Mouse (Mus musculus) lung, adult 2 months (tissue): Measurements from ENCODE around the gene Sult4a1. TPM values are rescaled to one million over a fixed set of nuclear protein-coding genes. Genes with fewer than 3 reads are reported as not detected.

ENCODE experiments used
- DNase-seq: peaks from one replicate; pipeline ENCODE4 v3.0.0; 2022
- H3K4me1 ChIP-seq: fragments of 200-500 bp; 2 replicates; pipeline ENCODE4 v1.6.1; 2011; ENCODE audit warnings: low read length; ENCODE audit not compliant: control insufficient read depth, insufficient read depth
- H3K4me3 ChIP-seq: fragments of 200-500 bp; replicated peaks from 2 replicates; pipeline ENCODE3; 2011; ENCODE audit warnings: low read depth, mild to moderate bottlenecking, control low read depth, low read length; ENCODE audit errors: extremely low read depth
- CTCF ChIP-seq: fragments of 200-500 bp; IDR thresholded peaks from 2 replicates; pipeline ENCODE4 v1.5.1; 2011; ENCODE audit warnings: mild to moderate bottlenecking, low read length, control low read depth; ENCODE audit not compliant: insufficient read depth
- POLR2A ChIP-seq: fragments of 200-500 bp; IDR thresholded peaks from 2 replicates; pipeline ENCODE4 v1.6.1; 2011; ENCODE audit warnings: low read depth, mild to moderate bottlenecking, control low read depth, low read length, borderline replicate concordance; ENCODE audit errors: extremely low read depth
- WGBS: fragments of 180-500 bp; shearing (Covaris S2); methylation state at CpG from one replicate; pipeline ENCODE4 v1.1.7; 2018; 5-methylcytosine and 5-hydroxymethylcytosine counted together
- polyA plus RNA-seq: library from polyadenylated mRNA; depleted of rRNA; stranded (reverse); fragments of >200 nt; gene quantifications from 2 replicates; pipeline ENCODE4 v1.2.3, GENCODE M21; 2012

Sult4a1 gene
- polyA plus RNA-seq, 1 experiment, result 0.69 TPM

- H3K4me1 ChIP-seq, result no peaks in the 10 kb centered on the region
- no peak overlapping the region for H3K4me3 ChIP-seq
- DNase-seq, result no peak
- 60% methylated on average over 17 of the region's 17 CpGs for WGBS
- TF ChIP-seq POLR2A (no peak), CTCF (no peak)
Measured at GRCm38 (mm10) chr15:84077151-84077550, 28.4 kb downstream of the Sult4a1 start.

- H3K4me3 ChIP-seq, result no peak overlapping the region
- peak; percentile 9 for DNase-seq
- WGBS, result 17% methylated on average over 17 of the region's 17 CpGs
- TF ChIP-seq CTCF (no peak), POLR2A (no peak)
- no peaks in the 10 kb centered on the region for H3K4me1 ChIP-seq
Measured at GRCm38 (mm10) chr15:84074705-84075185, 30.8 kb downstream of the Sult4a1 start.

GRCm38 (mm10) chr15:84073911-84074704, 31.4 kb downstream of the Sult4a1 start:
- Histone ChIP-seq H3K4me3 (no peak overlapping the region), H3K4me1 (no peaks in the 10 kb centered on the region)
- 11% methylated on average over 12 of the region's 15 CpGs for WGBS
- TF ChIP-seq POLR2A, result no peak
- peak; percentile 86 for TF ChIP-seq CTCF
- peak; percentile 58 for DNase-seq

GRCm38 (mm10) chr15:84073058-84073457, 32.5 kb downstream of the Sult4a1 start:
- no peak overlapping the region for H3K4me3 ChIP-seq
- no peak for DNase-seq
- WGBS, result 27% methylated on average over 8 of the region's 8 CpGs
- H3K4me1 ChIP-seq, result no peaks in the 10 kb centered on the region
- TF ChIP-seq POLR2A (no peak), CTCF (no peak)

GRCm38 (mm10) chr15:84072226-84072625, 33.3 kb downstream of the Sult4a1 start:
- peak; percentile 25 for DNase-seq
- WGBS, result 25% methylated on average over 7 of the region's 7 CpGs

GRCm38 (mm10) chr15:84070116-84070676, 35.4 kb downstream of the Sult4a1 start:
- no peak for DNase-seq
- WGBS, result 4% methylated on average over 13 of the region's 13 CpGs
- TF ChIP-seq CTCF, result no peak
- Histone ChIP-seq H3K4me3 (no peak overlapping the region), H3K4me1 (no peaks in the 10 kb centered on the region)

More at GRCm38 (mm10) chr15:84072226-84072625, 33.3 kb downstream of the Sult4a1 start:
- H3K4me3 ChIP-seq, result no peak overlapping the region
- TF ChIP-seq CTCF (peak; percentile 50), POLR2A (no peak)
- H3K4me1 ChIP-seq, result no peaks in the 10 kb centered on the region

- Histone ChIP-seq H3K4me3 (no peak overlapping the region), H3K4me1 (no peaks in the 10 kb centered on the region)
- TF ChIP-seq CTCF (no peak), POLR2A (no peak)
- DNase-seq, result no peak
- WGBS, result 12% methylated on average over 16 of the region's 16 CpGs
Measured at GRCm38 (mm10) chr15:84069455-84070050, 36.0 kb downstream of the Sult4a1 start.

- no peaks in the 10 kb centered on the region for H3K4me1 ChIP-seq
- 67% methylated on average over 4 of the region's 4 CpGs for WGBS
- TF ChIP-seq CTCF, result no peak
- no peak for TF ChIP-seq POLR2A
- DNase-seq, result no peak
- no peak overlapping the region for H3K4me3 ChIP-seq
Measured at GRCm38 (mm10) chr15:84065701-84066100, 39.9 kb downstream of the Sult4a1 start.

- Histone ChIP-seq H3K4me3 (no peak within 1 kb of the TSS), H3K4me1 (no peaks in the 10 kb centered on the region)
- DNase-seq, result no peak
- TF ChIP-seq CTCF (no peak), POLR2A (no peak)
- 5% methylated on average over 29 of the region's 29 CpGs for WGBS
Measured at GRCm38 (mm10) chr15:84065140-84065539, 40.4 kb downstream of the Sult4a1 start, which contains the start of gene Efcab6. Efcab6 (minus strand) TSS chr15:84065379.

GRCm38 (mm10) chr15:84058841-84059240, 46.7 kb downstream of the Sult4a1 start:
- no peak for DNase-seq
- TF ChIP-seq CTCF (no peak), POLR2A (no peak)
- Histone ChIP-seq H3K4me3 (no peak overlapping the region), H3K4me1 (no peaks in the 10 kb centered on the region)
- WGBS, result 79% methylated on average over 6 of the region's 6 CpGs
